Comparison of ENCODE assay signal across 9 mouse cellular contexts in the genomic region with DNA sequence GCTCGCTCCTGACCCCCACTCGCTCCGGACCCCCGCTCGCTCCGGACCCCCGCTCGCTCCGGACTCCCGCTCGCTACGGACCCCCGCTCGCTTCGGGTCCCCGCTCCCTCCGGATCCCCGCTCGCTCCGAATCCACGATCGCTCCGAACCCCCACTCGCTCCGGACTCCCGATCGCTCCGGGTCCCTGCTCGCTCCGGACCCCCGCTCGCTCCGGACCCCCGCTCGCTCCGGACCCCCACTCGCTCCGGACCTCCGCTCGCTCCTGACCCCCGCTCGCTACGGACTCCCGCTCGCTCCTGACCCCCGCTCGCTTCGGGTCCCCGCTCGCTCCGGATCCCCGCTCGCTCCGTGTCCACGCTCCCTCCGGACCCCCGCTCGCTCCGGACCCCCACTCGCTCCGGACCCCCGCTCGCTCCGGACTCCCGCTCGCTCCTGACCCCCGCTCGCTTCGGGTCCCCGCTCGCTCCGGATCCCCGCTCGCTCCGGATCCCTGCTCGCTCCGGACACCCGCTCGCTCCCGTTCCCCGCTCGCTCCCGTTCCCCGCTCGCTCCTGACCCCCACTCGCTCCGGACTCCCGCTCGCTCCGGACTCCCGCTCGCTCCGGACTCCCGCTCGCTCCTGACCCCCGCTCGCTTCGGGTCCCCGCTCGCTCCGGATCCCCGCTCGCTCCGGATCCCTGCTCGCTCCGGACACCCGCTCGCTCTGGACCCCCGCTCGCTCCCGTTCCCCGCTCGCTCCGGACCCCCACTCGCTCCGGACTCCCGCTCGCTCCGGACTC. TPM values are rescaled to one million over a fixed set of nuclear protein-coding genes. Genes with fewer than 3 reads are reported as not detected.
DNase-seq lines count a peak whose midpoint lies in the region; ATAC-seq and TF ChIP-seq lines count a peak whose summit lies in the region.
"Not testable (repeated sequence)": the region's sequence is repeated elsewhere in the genome, so short reads cannot be mapped to it uniquely, and the experiment has no call there.
"Had no signal": no experiment of that assay in that cellular context is flagged by ENCODE, and none has a peak within 500 bp of the region (broad histone marks: within the 10 kb centered on the region; RNA-seq: fewer than 3 reads in every experiment).

No protein-coding gene starts in this region.

- peak overlapping the region; percentile 44 for H3K4me3 ChIP-seq in forebrain, embryonic 14.5 days (ENCODE audit: low read depth, low read length)
- H3K4me3 ChIP-seq in heart, postnatal 0 days (ENCODE audit: low read depth, low read length) = peak overlapping the region; percentile 60
- peak overlapping the region; percentile 47 for H3K4me3 ChIP-seq in kidney, adult 2 months (ENCODE audit: insufficient read depth, low read depth, low read length)
- peak overlapping the region; percentile 51 for H3K4me3 ChIP-seq in limb, embryonic 13.5 days
- H3K4me3 ChIP-seq in lung, embryonic 15.5 days = peak overlapping the region; percentile 50
- H3K4me3 ChIP-seq in testis, adult 2 months (ENCODE audit: control insufficient read depth, low read depth, low read length) = peak overlapping the region; percentile 36; the same call in 1 of the 2 replicates

- TF ChIP-seq CTCF in brain, embryonic 14.5 days (IDR thresholded peaks at IDR 0.05; ENCODE audit: borderline replicate concordance, extremely low read depth, insufficient read depth, insufficient read length); heart, postnatal 0 days (IDR thresholded peaks at IDR 0.05; ENCODE audit: low read depth); kidney, adult 2 months (conservative IDR thresholded peaks at IDR 0.05; ENCODE audit: insufficient read depth, insufficient read length, low read depth, low read length); testis, adult 2 months (IDR thresholded peaks at IDR 0.05; ENCODE audit: control insufficient read depth, insufficient read depth, insufficient replicate concordance, low read depth, low read length): not testable (repeated sequence)

- not testable (repeated sequence) for H3K36me3 ChIP-seq in forebrain, embryonic 14.5 days (ENCODE audit: control insufficient read depth, insufficient read depth, low read length); kidney, adult 2 months (ENCODE audit: control insufficient read depth, insufficient read depth, low read length); limb, embryonic 13.5 days; lung, embryonic 15.5 days; testis, adult 2 months (ENCODE audit: control insufficient read depth, insufficient read depth, low read length)
- H3K36me3 ChIP-seq in heart, postnatal 0 days (replicated peaks; ENCODE audit: control insufficient read depth, insufficient read depth, low read length) = peaks cover 64% of the 10 kb centered on the region

- ATAC-seq in forebrain, embryonic 14.5 days; heart, postnatal 0 days (ENCODE audit: insufficient read depth, low read depth); limb, embryonic 13.5 days (ENCODE audit: low FRiP score, low read depth); lung, embryonic 15.5 days (ENCODE audit: borderline replicate concordance, extremely low read depth, low FRiP score, low TSS enrichment): not testable (repeated sequence)

- peak overlapping the region; percentile 93 for H3K4me2 ChIP-seq in forebrain, embryonic 14.5 days (ENCODE audit: low read length)
- peak overlapping the region; percentile 64 for H3K4me2 ChIP-seq in heart, postnatal 0 days (ENCODE audit: low read depth, low read length)
- H3K4me2 ChIP-seq in limb, embryonic 13.5 days (replicated peaks) = peak overlapping the region; percentile 89
- H3K4me2 ChIP-seq in lung, embryonic 15.5 days = peak overlapping the region; percentile 94

- peak; percentile 32 for DNase-seq in brain, embryonic 14.5 days (ENCODE audit: low read depth)
- DNase-seq in forebrain, embryonic 14.5 days (ENCODE audit: low spot score) = peak; percentile 22
- DNase-seq in heart, postnatal 0 days (ENCODE audit: low spot score); kidney, adult 2 months: not testable (repeated sequence)
- DNase-seq in neural tube, embryonic 10.5 days (ENCODE audit: extremely low spot score, low spot score) = peak; percentile 39

- not testable (repeated sequence) for H3K9me3 ChIP-seq in forebrain, embryonic 14.5 days (replicated peaks; ENCODE audit: control insufficient read depth, low read length); limb, embryonic 13.5 days; lung, embryonic 15.5 days
- H3K9me3 ChIP-seq in heart, postnatal 0 days (replicated peaks; ENCODE audit: control insufficient read depth, low read length) = peaks cover 16% of the 10 kb centered on the region

- H3K27ac ChIP-seq in forebrain, embryonic 14.5 days (ENCODE audit: low read depth, low read length); kidney, adult 2 months (ENCODE audit: insufficient read depth, low read depth, low read length); limb, embryonic 13.5 days; lung, embryonic 15.5 days; testis, adult 2 months (ENCODE audit: control insufficient read depth, insufficient read depth, low read depth, low read length): not testable (repeated sequence)
- peak overlapping the region; percentile 81 for H3K27ac ChIP-seq in heart, postnatal 0 days (ENCODE audit: low read depth)

- peaks cover 49% of the 10 kb centered on the region for H3K27me3 ChIP-seq in forebrain, embryonic 14.5 days (replicated peaks; ENCODE audit: control insufficient read depth, insufficient read depth, low read length)
- not testable (repeated sequence) for H3K27me3 ChIP-seq in heart, postnatal 0 days (ENCODE audit: control insufficient read depth, insufficient read depth, low read length); kidney, adult 2 months (replicated peaks; ENCODE audit: control insufficient read depth, insufficient read depth, low read length); testis, adult 2 months (ENCODE audit: control insufficient read depth, insufficient read depth, low read length)
- H3K27me3 ChIP-seq in limb, embryonic 13.5 days = peaks cover 80% of the 10 kb centered on the region
- peaks cover 66% of the 10 kb centered on the region for H3K27me3 ChIP-seq in lung, embryonic 15.5 days

- TF ChIP-seq POLR2A in brain, embryonic 14.5 days (IDR thresholded peaks at IDR 0.05; ENCODE audit: borderline replicate concordance, extremely low read depth, insufficient read depth, insufficient read length, poor library complexity, severe bottlenecking); kidney, adult 2 months (IDR thresholded peaks at IDR 0.05; ENCODE audit: low read depth, low read length); testis, adult 2 months (IDR thresholded peaks at IDR 0.05; ENCODE audit: control insufficient read depth, low read depth, low read length): not testable (repeated sequence)

- TF ChIP-seq EP300 in heart, postnatal 0 days (IDR thresholded peaks at IDR 0.05; ENCODE audit: low read depth) = not testable (repeated sequence)

- not testable (repeated sequence) for H3K4me1 ChIP-seq in forebrain, embryonic 14.5 days (ENCODE audit: control insufficient read depth, insufficient read depth, low read length); heart, postnatal 0 days (ENCODE audit: control insufficient read depth, insufficient read depth); kidney, adult 2 months (ENCODE audit: control insufficient read depth, insufficient read depth, low read length); limb, embryonic 13.5 days; lung, embryonic 15.5 days; testis, adult 2 months (ENCODE audit: control insufficient read depth, insufficient read depth, low read length)

- peak overlapping the region; percentile 41 for H3K9ac ChIP-seq in forebrain, embryonic 14.5 days (ENCODE audit: low read length)
- peak overlapping the region; percentile 72 for H3K9ac ChIP-seq in heart, postnatal 0 days (replicated peaks; ENCODE audit: low read depth, low read length)
- peak overlapping the region; percentile 51 for H3K9ac ChIP-seq in limb, embryonic 13.5 days
- H3K9ac ChIP-seq in lung, embryonic 15.5 days = peak overlapping the region; percentile 44

- under 1% methylated on average over 106 of the region's 119 CpGs for WGBS in forebrain, embryonic 14.5 days
- 17% methylated on average over 111 of the region's 119 CpGs for WGBS in heart, postnatal 0 days
- 1% methylated on average over 118 of the region's 119 CpGs for WGBS in kidney, adult 2 months
- WGBS in limb, embryonic 13.5 days = under 1% methylated on average over 106 of the region's 119 CpGs
- WGBS in lung, embryonic 15.5 days = under 1% methylated on average over 104 of the region's 119 CpGs

RNA-seq across cellular contexts. Expression of gene Slfn5, which starts 19.3 kb away (rescaled TPM):
- 0.57 and 1.0 TPM in 2 replicates for polyA plus RNA-seq in brain, embryonic 14.5 days (2012; rRNA removed)
- 0.41 and 0.52 TPM in 2 replicates for polyA plus RNA-seq in forebrain, embryonic 14.5 days (2014; fragmentation: Nextera tagmentation; extraction: Ambion mirVana)
- total RNA-seq in heart, postnatal 0 days (2014; rRNA removed; ENCODE audit: low replicate concordance) = 21.5 and 29.0 TPM in 2 replicates
- 15.6 and 18.7 TPM in 2 replicates for polyA plus RNA-seq in heart, postnatal 0 days (2015; fragmentation: Nextera tagmentation; extraction: Ambion mirVana)
- polyA plus RNA-seq in kidney, adult 2 months (2012; rRNA removed) = 14.1 and 21.4 TPM in 2 replicates
- polyA plus RNA-seq in limb, embryonic 13.5 days (2015; fragmentation: Nextera tagmentation; extraction: Ambion mirVana) = 1.0 and 1.3 TPM in 2 replicates
- 2.6 and 4.2 TPM in 2 replicates for polyA plus RNA-seq in lung, embryonic 15.5 days (2015; fragmentation: Nextera tagmentation; extraction: Ambion mirVana)
- 1.7 and 3.5 TPM in 2 replicates for polyA plus RNA-seq in testis, adult 2 months (2012; rRNA removed)

RNA-seq across cellular contexts. Expression of gene Unc45b, which starts 21.5 kb away (rescaled TPM):
- 1.1 and 1.5 TPM in 2 replicates for polyA plus RNA-seq in brain, embryonic 14.5 days (2012; rRNA removed)
- 0.38 and 1.1 TPM in 2 replicates for polyA plus RNA-seq in forebrain, embryonic 14.5 days (2014; fragmentation: Nextera tagmentation; extraction: Ambion mirVana)
- 200 and 239 TPM in 2 replicates for total RNA-seq in heart, postnatal 0 days (2014; rRNA removed; ENCODE audit: low replicate concordance)
- 153 and 167 TPM in 2 replicates for polyA plus RNA-seq in heart, postnatal 0 days (2015; fragmentation: Nextera tagmentation; extraction: Ambion mirVana)
- 5.0 and 7.9 TPM in 2 replicates for polyA plus RNA-seq in kidney, adult 2 months (2012; rRNA removed)
- polyA plus RNA-seq in limb, embryonic 13.5 days (2015; fragmentation: Nextera tagmentation; extraction: Ambion mirVana) = 18.2 and 20.0 TPM in 2 replicates
- polyA plus RNA-seq in lung, embryonic 15.5 days (2015; fragmentation: Nextera tagmentation; extraction: Ambion mirVana) = 10.7 and 11.2 TPM in 2 replicates
- polyA plus RNA-seq in testis, adult 2 months (2012; rRNA removed) = 3.3 and 7.2 TPM in 2 replicates

RNA-seq across cellular contexts. Expression of gene Nle1, which starts 23.6 kb away (rescaled TPM):
- 59.1 and 92.3 TPM in 2 replicates for polyA plus RNA-seq in brain, embryonic 14.5 days (2012; rRNA removed)
- polyA plus RNA-seq in forebrain, embryonic 14.5 days (2014; fragmentation: Nextera tagmentation; extraction: Ambion mirVana) = 23.4 and 25.7 TPM in 2 replicates
- total RNA-seq in heart, postnatal 0 days (2014; rRNA removed; ENCODE audit: low replicate concordance) = 25.9 and 28.1 TPM in 2 replicates
- 9.0 and 9.4 TPM in 2 replicates for polyA plus RNA-seq in heart, postnatal 0 days (2015; fragmentation: Nextera tagmentation; extraction: Ambion mirVana)
- polyA plus RNA-seq in kidney, adult 2 months (2012; rRNA removed) = 16.3 and 16.9 TPM in 2 replicates
- polyA plus RNA-seq in limb, embryonic 13.5 days (2015; fragmentation: Nextera tagmentation; extraction: Ambion mirVana) = 39.5 and 41.3 TPM in 2 replicates
- polyA plus RNA-seq in lung, embryonic 15.5 days (2015; fragmentation: Nextera tagmentation; extraction: Ambion mirVana) = 29.4 and 34.1 TPM in 2 replicates
- polyA plus RNA-seq in testis, adult 2 months (2012; rRNA removed) = 9.6 and 9.7 TPM in 2 replicates

RNA-seq across cellular contexts. Expression of gene Fndc8, which starts 39.9 kb away (rescaled TPM):
- polyA plus RNA-seq in brain, embryonic 14.5 days (2012; rRNA removed) = 0.03 TPM in 1 of 2 replicates, not detected in the other
- 0.18 and 0.48 TPM in 2 replicates for polyA plus RNA-seq in forebrain, embryonic 14.5 days (2014; fragmentation: Nextera tagmentation; extraction: Ambion mirVana)
- total RNA-seq in heart, postnatal 0 days (2014; rRNA removed; ENCODE audit: low replicate concordance) = not detected in 2 replicates
- polyA plus RNA-seq in heart, postnatal 0 days (2015; fragmentation: Nextera tagmentation; extraction: Ambion mirVana) = 0.10 and 0.12 TPM in 2 replicates
- polyA plus RNA-seq in kidney, adult 2 months (2012; rRNA removed) = 0.13 and 0.19 TPM in 2 replicates
- 0.19 and 0.23 TPM in 2 replicates for polyA plus RNA-seq in limb, embryonic 13.5 days (2015; fragmentation: Nextera tagmentation; extraction: Ambion mirVana)
- 0.11 and 0.12 TPM in 2 replicates for polyA plus RNA-seq in lung, embryonic 15.5 days (2015; fragmentation: Nextera tagmentation; extraction: Ambion mirVana)
- polyA plus RNA-seq in testis, adult 2 months (2012; rRNA removed) = 134 and 144 TPM in 2 replicates
- total RNA-seq: layer of hippocampus, postnatal 14 days had no signal

RNA-seq across cellular contexts. Expression of gene Rad51d, which starts 41.4 kb away (rescaled TPM):
- 9.5 and 9.7 TPM in 2 replicates for polyA plus RNA-seq in brain, embryonic 14.5 days (2012; rRNA removed)
- polyA plus RNA-seq in forebrain, embryonic 14.5 days (2014; fragmentation: Nextera tagmentation; extraction: Ambion mirVana) = 14.2 and 16.8 TPM in 2 replicates
- 10.8 and 11.5 TPM in 2 replicates for total RNA-seq in heart, postnatal 0 days (2014; rRNA removed; ENCODE audit: low replicate concordance)
- 9.9 and 11.8 TPM in 2 replicates for polyA plus RNA-seq in heart, postnatal 0 days (2015; fragmentation: Nextera tagmentation; extraction: Ambion mirVana)
- polyA plus RNA-seq in kidney, adult 2 months (2012; rRNA removed) = 13.7 and 15.7 TPM in 2 replicates
- polyA plus RNA-seq in limb, embryonic 13.5 days (2015; fragmentation: Nextera tagmentation; extraction: Ambion mirVana) = 9.5 and 12.6 TPM in 2 replicates
- 12.2 and 13.2 TPM in 2 replicates for polyA plus RNA-seq in lung, embryonic 15.5 days (2015; fragmentation: Nextera tagmentation; extraction: Ambion mirVana)
- 13.8 and 15.1 TPM in 2 replicates for polyA plus RNA-seq in testis, adult 2 months (2012; rRNA removed)
